Mouse (Mus musculus) thymus, adult 2 months (tissue): ENCODE data around the gene Copz1.

Source experiments
- CTCF ChIP-seq: fragments of 200-500 bp; IDR thresholded peaks from 2 replicates; pipeline ENCODE4 v1.5.1; 2012; ENCODE audit warnings: mild to moderate bottlenecking, control low read depth, low read length, moderate library complexity, borderline replicate concordance; ENCODE audit not compliant: control insufficient read depth, poor library complexity, insufficient read depth; ENCODE audit errors: extremely low read depth
- POLR2A ChIP-seq: fragments of 200-500 bp; IDR thresholded peaks from 2 replicates; pipeline ENCODE4 v1.6.1; 2012; ENCODE audit warnings: mild to moderate bottlenecking, low read length, control low read depth, moderate library complexity; ENCODE audit not compliant: control insufficient read depth, poor library complexity, insufficient read depth; ENCODE audit errors: extremely low read depth

GRCm38 (mm10) chr15:103253352-103253751 lies 19.2 kb upstream of the Copz1 start:
- TF ChIP-seq CTCF = no peak
- no peak for TF ChIP-seq POLR2A
